Mouse (Mus musculus): ENCODE results near the gene Adam11.

- TF ChIP-seq CTCF (IDR thresholded peaks at IDR 0.05; ENCODE audit: insufficient read depth, low read depth, low read length) (no peak), POLR2A (IDR thresholded peaks at IDR 0.05; ENCODE audit: insufficient read depth, low read depth, low read length) (no peak)
Measured at GRCm38 (mm10) chr11:102779824-102780223, 18.6 kb downstream of the Adam11 start.
